Mouse (Mus musculus) lung, embryonic 15.5 days (tissue): ENCODE data around the gene Dnajc22. TPM values are rescaled to one million over a fixed set of nuclear protein-coding genes. Genes with fewer than 3 reads are reported as not detected.
"Not testable (repeated sequence)": the region's sequence is repeated elsewhere in the genome, so short reads cannot be mapped to it uniquely, and the experiment has no call there.

Experiments
- ATAC-seq: fragments of 200-750 bp; cut with Nextera tagmentation; 2 replicates; pipeline ENCODE4 v1.8.0; 2017; ENCODE audit warnings: moderate number of reproducible peaks, borderline replicate concordance; ENCODE audit not compliant: low FRiP score, low TSS enrichment; ENCODE audit errors: extremely low read depth
- H3K27ac ChIP-seq: fragments of 300-500 bp; sonication (generic); 2 replicates; pipeline ENCODE4 v1.5.1; 2015; ENCODE audit warnings: moderate library complexity, mild to moderate bottlenecking, inconsistent platforms
- H3K27me3 ChIP-seq: fragments of 300-500 bp; sonication (generic); 2 replicates; pipeline ENCODE4 v1.6.1; 2015; ENCODE audit warnings: inconsistent platforms
- H3K36me3 ChIP-seq: fragments of 300-500 bp; sonication (generic); 2 replicates; pipeline ENCODE4 v1.6.1; 2015; ENCODE audit warnings: inconsistent platforms
- H3K4me1 ChIP-seq: fragments of 300-500 bp; sonication (generic); 2 replicates; pipeline ENCODE4 v1.6.1; 2015; ENCODE audit warnings: inconsistent platforms
- H3K4me2 ChIP-seq: fragments of 300-500 bp; sonication (generic); 2 replicates; pipeline ENCODE4 v1.6.1; 2015; ENCODE audit warnings: inconsistent platforms, mild to moderate bottlenecking, moderate library complexity
- H3K4me3 ChIP-seq: fragments of 300-500 bp; sonication (generic); 2 replicates; pipeline ENCODE4 v1.5.1; 2015; ENCODE audit warnings: mild to moderate bottlenecking, inconsistent platforms
- H3K9ac ChIP-seq: fragments of 300-500 bp; sonication (generic); 2 replicates; pipeline ENCODE4 v1.6.1; 2015; ENCODE audit warnings: inconsistent platforms
- H3K9me3 ChIP-seq: fragments of 300-500 bp; sonication (generic); 2 replicates; pipeline ENCODE4 v1.6.1; 2016; ENCODE audit warnings: inconsistent platforms
- WGBS: fragments of 180-500 bp; shearing (Covaris S2); methylation state at CpG from one replicate; pipeline ENCODE4 v1.1.7; 2015; 5-methylcytosine and 5-hydroxymethylcytosine counted together
- polyA plus RNA-seq: library from polyadenylated mRNA; unstranded; fragments of >200 nt; fragmentation: Nextera tagmentation; extraction: Ambion mirVana; gene quantifications from 2 replicates; pipeline ENCODE4 v1.2.1, GENCODE M21; 2015

Gene Dnajc22
- polyA plus RNA-seq, result 1.7 and 1.9 TPM in 2 replicates

DNA sequence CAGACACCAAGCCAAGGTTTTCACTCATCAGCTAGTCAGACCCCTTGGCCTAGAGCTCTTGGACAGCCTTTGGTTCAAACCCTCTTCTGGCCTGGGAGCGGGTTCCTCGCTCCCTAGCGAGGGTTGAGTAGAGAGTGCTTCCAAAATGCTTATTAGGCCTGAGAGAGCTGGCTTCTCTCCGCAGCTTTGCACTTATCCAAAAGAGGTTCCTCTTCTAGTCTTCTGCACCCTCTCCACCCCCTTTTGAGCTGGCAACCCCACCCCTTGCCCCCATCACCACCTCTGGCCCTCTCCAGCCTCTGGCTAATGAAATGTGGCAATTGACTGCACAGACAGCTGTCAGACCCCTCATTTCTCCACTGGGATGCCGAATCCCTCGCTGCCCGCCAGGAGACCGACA lies at the start of gene Dnajc22:
TSS of gene Dnajc22 (plus strand) at position 301 of the 400 bp plus-strand sequence.
- Histone ChIP-seq H3K9ac (peak within 1 kb of the TSS; percentile 45), H3K27ac (no peak within 1 kb of the TSS)

GRCm38 (mm10) chr15:99044854-99045253 lies 48.1 kb upstream of the Dnajc22 start:
- Histone ChIP-seq H3K27ac (no peak overlapping the region), H3K9ac (no peak overlapping the region), H3K4me3 (no peak overlapping the region), H3K4me2 (no peak overlapping the region), H3K9me3 (no peaks in the 10 kb centered on the region), H3K36me3 (no peaks in the 10 kb centered on the region), H3K4me1 (peaks cover 2% of the 10 kb centered on the region), H3K27me3 (peaks cover 4% of the 10 kb centered on the region; the same call in 1 of the 2 replicates)
- ATAC-seq, result no peak
- 46% methylated on average over 3 of the region's 3 CpGs for WGBS

More for the DNA sequence above, at the start of gene Dnajc22:
- no peaks in the 10 kb centered on the region for H3K9me3 ChIP-seq
- 36% methylated on average over 8 of the region's 8 CpGs for WGBS
- peak within 1 kb of the TSS; percentile 91 for H3K4me2 ChIP-seq
- peaks cover 39% of the 10 kb centered on the region for H3K4me1 ChIP-seq
- peak within 1 kb of the TSS; percentile 46 for H3K4me3 ChIP-seq
- H3K36me3 ChIP-seq, result no peaks in the 10 kb centered on the region
- H3K27me3 ChIP-seq, result peaks cover 99% of the 10 kb centered on the region
- ATAC-seq, result no peak

GRCm38 (mm10) chr15:99045734-99046133 lies 47.2 kb upstream of the Dnajc22 start:
- H3K4me1 ChIP-seq, H3K27me3 ChIP-seq, H3K27ac ChIP-seq, H3K4me2 ChIP-seq, H3K9me3 ChIP-seq, H3K36me3 ChIP-seq, H3K4me3 ChIP-seq, H3K9ac ChIP-seq, ATAC-seq: not testable (repeated sequence)
- WGBS, result 73% methylated on average over 6 of the region's 6 CpGs

- Histone ChIP-seq H3K27me3 (peaks cover 32% of the 10 kb centered on the region), H3K4me2 (no peak overlapping the region), H3K4me1 (peaks cover 7% of the 10 kb centered on the region; the same call in 1 of the 2 replicates), H3K9ac (no peak overlapping the region), H3K9me3 (no peaks in the 10 kb centered on the region), H3K36me3 (no peaks in the 10 kb centered on the region), H3K27ac (no peak overlapping the region), H3K4me3 (no peak overlapping the region)
- no peak for ATAC-seq
- WGBS, result 26% methylated on average over 13 of the region's 13 CpGs
Measured at GRCm38 (mm10) chr15:99049473-99050253, 43.3 kb upstream of the Dnajc22 start.

GRCm38 (mm10) chr15:99053373-99053772 lies 39.6 kb upstream of the Dnajc22 start:
- WGBS, result 12% methylated on average over 9 of the region's 9 CpGs
- Histone ChIP-seq H3K27ac (no peak overlapping the region), H3K4me1 (peaks cover 26% of the 10 kb centered on the region), H3K9ac (no peak overlapping the region), H3K4me2 (no peak overlapping the region), H3K9me3 (no peaks in the 10 kb centered on the region), H3K36me3 (no peaks in the 10 kb centered on the region), H3K27me3 (peaks cover 69% of the 10 kb centered on the region), H3K4me3 (no peak overlapping the region)
- ATAC-seq, result no peak

DNA sequence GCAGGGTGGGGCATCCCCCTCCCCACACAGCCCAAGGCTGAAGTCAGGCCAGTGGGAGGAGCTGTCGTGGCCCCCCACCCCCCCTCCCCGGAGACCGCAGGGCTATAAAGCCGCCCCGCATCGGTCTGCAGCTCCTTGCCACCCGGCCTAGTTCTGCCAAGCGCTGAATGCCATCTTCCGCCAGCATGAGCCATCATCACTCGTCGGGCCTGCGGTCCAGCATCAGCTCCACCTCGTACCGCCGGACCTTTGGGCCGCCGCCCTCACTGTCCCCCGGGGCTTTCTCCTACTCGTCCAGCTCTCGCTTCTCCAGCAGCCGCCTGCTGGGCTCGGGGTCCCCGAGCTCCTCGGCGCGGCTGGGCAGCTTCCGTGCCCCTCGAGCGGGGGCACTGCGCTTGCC lies 37.9 kb upstream of the Dnajc22 start, which contains the start of gene Prph:
TSS of gene Prph (plus strand) at position 135 of the 400 bp plus-strand sequence.
- peaks cover 24% of the 10 kb centered on the region for H3K4me1 ChIP-seq
- H3K4me3 ChIP-seq, result peak within 1 kb of the TSS; percentile 35
- no peaks in the 10 kb centered on the region for H3K9me3 ChIP-seq
- no peak within 1 kb of the TSS for H3K27ac ChIP-seq
- ATAC-seq, result no peak
- 0 out of 2 replicates have a peak within 1 kb of the TSS, but pooled peaks have one; percentile 11 for H3K9ac ChIP-seq
- peak within 1 kb of the TSS; percentile 75 for H3K4me2 ChIP-seq
- H3K27me3 ChIP-seq, result peaks cover 81% of the 10 kb centered on the region
- WGBS, result 2% methylated on average over 30 of the region's 30 CpGs
- H3K36me3 ChIP-seq, result no peaks in the 10 kb centered on the region

DNA sequence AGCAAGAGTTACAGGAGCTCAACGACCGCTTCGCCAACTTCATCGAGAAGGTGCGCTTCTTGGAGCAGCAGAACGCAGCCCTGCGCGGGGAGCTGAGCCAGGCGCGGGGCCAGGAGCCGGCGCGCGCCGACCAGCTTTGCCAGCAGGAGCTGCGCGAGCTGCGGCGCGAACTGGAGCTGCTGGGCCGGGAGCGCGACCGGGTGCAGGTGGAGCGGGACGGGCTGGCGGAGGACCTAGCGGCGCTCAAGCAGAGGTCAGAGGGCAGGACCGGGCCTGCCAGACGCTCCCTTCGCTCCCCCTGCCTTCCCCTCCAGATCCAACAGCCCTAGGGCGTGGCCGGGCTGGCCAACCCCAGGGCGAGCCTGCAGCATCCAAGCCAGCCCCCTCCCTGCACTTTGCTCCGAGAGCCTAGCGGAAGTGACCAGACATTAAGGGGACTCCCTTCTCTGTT lies 37.4 kb upstream of the Dnajc22 start:
- Histone ChIP-seq H3K36me3 (no peaks in the 10 kb centered on the region), H3K27ac (no peak overlapping the region), H3K4me1 (peaks cover 24% of the 10 kb centered on the region), H3K9ac (0 out of 2 replicates have a peak overlapping the region, but pooled peaks have one; percentile 11), H3K4me3 (peak overlapping the region; percentile 35), H3K4me2 (peak overlapping the region; percentile 75), H3K27me3 (peaks cover 81% of the 10 kb centered on the region), H3K9me3 (no peaks in the 10 kb centered on the region)
- WGBS, result under 1% methylated on average over 37 of the region's 37 CpGs
- ATAC-seq, result no peak

DNA sequence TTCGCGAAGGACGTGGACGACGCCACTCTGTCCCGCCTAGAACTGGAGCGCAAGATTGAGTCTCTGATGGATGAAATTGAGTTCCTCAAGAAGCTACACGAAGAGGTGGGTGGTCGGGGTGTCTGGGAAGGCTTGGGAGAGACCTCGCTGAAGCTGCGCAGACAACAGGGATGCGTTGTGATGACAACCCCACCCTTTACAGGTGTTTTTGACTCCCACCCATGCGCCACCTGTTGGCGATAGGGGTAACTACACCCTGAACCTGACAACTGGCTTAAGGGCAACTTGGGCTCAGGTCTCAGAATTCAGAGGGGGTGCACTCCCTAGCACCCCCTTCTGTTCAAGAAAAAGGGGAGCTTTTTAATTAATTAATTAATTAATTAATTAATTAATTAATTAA lies 36.6 kb upstream of the Dnajc22 start:
- WGBS, result 6% methylated on average over 14 of the region's 14 CpGs
- Histone ChIP-seq H3K27me3 (peaks cover 79% of the 10 kb centered on the region), H3K9me3 (no peaks in the 10 kb centered on the region), H3K4me2 (peak overlapping the region; percentile 75; the same call in 1 of the 2 replicates), H3K4me1 (peaks cover 24% of the 10 kb centered on the region), H3K4me3 (peak overlapping the region; percentile 35; the same call in 1 of the 2 replicates), H3K27ac (no peak overlapping the region), H3K9ac (no peak overlapping the region), H3K36me3 (no peaks in the 10 kb centered on the region)
- no peak for ATAC-seq

DNA sequence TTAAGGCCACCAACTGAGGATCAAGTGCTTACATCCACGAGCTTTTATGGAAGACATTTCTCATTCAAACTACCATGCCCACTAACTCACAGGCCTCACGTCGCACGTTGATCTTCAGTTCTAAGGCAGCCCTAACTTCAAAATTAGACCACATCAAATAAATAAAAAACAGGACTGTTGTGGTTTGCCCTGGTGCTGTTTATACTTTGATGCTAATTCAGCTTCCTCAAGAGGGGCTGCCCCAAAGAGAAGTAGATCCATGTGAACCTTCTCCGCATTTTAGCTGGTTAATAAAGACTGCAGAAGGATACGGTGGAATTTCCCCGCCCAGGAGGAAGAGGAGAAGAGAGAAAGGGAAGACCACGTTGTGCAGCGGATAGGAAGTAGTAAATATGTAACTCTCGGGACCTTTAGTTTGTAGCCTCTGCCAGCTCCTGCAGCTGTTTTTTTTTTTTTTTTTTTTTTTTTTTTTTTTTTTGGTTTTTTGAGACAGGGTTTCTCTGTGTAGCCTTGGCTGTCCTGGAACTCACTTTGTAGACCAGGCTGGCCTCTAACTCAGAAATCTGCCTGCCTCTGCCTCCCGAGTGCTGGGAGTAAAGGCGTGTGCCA lies 27.3 kb upstream of the Dnajc22 start:
- Histone ChIP-seq H3K36me3 (no peaks in the 10 kb centered on the region), H3K4me1 (no peaks in the 10 kb centered on the region), H3K9ac (no peak overlapping the region), H3K9me3 (no peaks in the 10 kb centered on the region), H3K27ac (no peak overlapping the region), H3K4me2 (no peak overlapping the region), H3K4me3 (no peak overlapping the region), H3K27me3 (peaks cover 18% of the 10 kb centered on the region)
- ATAC-seq, result no peak
- WGBS, result 72% methylated on average over 12 of the region's 12 CpGs

- no peak overlapping the region for H3K9ac ChIP-seq
- no peaks in the 10 kb centered on the region for H3K27me3 ChIP-seq
- H3K36me3 ChIP-seq, result 0 out of 2 replicates have a peak, but pooled peaks cover 6% of the 10 kb centered on the region
- peaks cover 21% of the 10 kb centered on the region for H3K4me1 ChIP-seq
- no peak for ATAC-seq
- no peaks in the 10 kb centered on the region for H3K9me3 ChIP-seq
- no peak overlapping the region for H3K27ac ChIP-seq
- H3K4me2 ChIP-seq, result no peak overlapping the region
- H3K4me3 ChIP-seq, result no peak overlapping the region
- 83% methylated on average over 1 of the region's 1 CpGs for WGBS
Measured at GRCm38 (mm10) chr15:99071988-99072387, 21.0 kb upstream of the Dnajc22 start.

DNA sequence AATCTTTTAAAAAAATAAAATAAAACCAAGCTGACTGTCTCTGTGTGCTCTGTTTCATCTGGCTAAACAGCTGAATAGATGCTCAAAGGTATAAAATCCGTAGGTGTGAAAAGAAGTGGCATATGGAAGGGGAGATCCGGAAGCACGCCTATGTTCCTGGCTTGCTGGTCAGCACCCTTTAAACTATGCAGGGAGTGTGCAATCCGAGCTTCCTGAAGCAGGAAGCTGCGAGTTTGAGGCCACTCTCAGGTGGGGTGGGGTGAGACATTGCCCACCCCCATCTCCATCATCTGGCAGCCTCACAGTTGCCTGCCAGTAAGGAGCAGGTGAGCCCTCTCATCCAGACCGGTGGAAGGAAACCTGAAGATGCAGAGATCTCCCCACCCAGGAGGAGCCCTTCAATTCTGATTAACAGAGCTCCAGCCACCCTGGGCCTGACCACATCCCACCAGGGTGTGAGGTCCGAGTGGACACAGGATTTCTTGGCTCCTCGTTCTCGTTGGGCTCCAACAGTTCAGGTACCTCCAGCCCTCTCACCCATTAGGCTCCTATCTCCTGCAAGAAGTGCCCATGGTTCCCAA lies 18.9 kb upstream of the Dnajc22 start, which contains the start of gene Troap:
TSS of gene Troap (plus strand) at position 557 of the 581 bp plus-strand sequence.
- no peak; the same call in 1 of the 2 replicates for ATAC-seq
- Histone ChIP-seq H3K9me3 (no peaks in the 10 kb centered on the region), H3K27me3 (no peaks in the 10 kb centered on the region), H3K27ac (peak within 1 kb of the TSS; percentile 96), H3K4me1 (peaks cover 27% of the 10 kb centered on the region), H3K36me3 (peaks cover 25% of the 10 kb centered on the region), H3K4me2 (peak within 1 kb of the TSS; percentile 82), H3K9ac (peak within 1 kb of the TSS; percentile 61), H3K4me3 (peak within 1 kb of the TSS; percentile 61)
- 17% methylated on average over 9 of the region's 9 CpGs for WGBS
